Mouse (Mus musculus) c-Kit-positive CD71-positive TER-119-negative erythroid progenitor cells, embryonic 14.5 days (primary cell): ENCODE measurements at regions not wholly inside any gene's neighbourhood (a gene's known extent, or its start where the extent isn't known, plus 50 kb on each side); places are given as distances from the start of the nearest gene placed in this dataset.

Experiments
- DNase-seq: peaks from one replicate; pipeline ENCODE4 v3.0.0-alpha.2; 2013; ENCODE audit warnings: low read depth

DNA sequence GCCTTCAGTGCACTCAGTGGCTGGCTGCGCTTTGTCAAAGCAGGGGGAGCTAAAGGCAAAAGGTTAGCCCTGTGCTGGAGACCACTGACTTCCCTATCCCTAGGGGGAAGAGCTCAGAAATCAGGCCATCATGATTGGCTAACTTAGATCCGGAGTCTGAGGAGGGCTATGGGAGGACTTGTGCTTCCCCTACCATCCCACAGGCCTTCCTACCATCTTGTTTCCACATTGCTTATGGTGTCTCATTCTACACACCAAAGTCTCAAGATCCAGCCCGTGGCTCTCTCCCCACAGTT lies 72.9 kb upstream of the 1700024P04Rik start:
- no peak for DNase-seq

DNA sequence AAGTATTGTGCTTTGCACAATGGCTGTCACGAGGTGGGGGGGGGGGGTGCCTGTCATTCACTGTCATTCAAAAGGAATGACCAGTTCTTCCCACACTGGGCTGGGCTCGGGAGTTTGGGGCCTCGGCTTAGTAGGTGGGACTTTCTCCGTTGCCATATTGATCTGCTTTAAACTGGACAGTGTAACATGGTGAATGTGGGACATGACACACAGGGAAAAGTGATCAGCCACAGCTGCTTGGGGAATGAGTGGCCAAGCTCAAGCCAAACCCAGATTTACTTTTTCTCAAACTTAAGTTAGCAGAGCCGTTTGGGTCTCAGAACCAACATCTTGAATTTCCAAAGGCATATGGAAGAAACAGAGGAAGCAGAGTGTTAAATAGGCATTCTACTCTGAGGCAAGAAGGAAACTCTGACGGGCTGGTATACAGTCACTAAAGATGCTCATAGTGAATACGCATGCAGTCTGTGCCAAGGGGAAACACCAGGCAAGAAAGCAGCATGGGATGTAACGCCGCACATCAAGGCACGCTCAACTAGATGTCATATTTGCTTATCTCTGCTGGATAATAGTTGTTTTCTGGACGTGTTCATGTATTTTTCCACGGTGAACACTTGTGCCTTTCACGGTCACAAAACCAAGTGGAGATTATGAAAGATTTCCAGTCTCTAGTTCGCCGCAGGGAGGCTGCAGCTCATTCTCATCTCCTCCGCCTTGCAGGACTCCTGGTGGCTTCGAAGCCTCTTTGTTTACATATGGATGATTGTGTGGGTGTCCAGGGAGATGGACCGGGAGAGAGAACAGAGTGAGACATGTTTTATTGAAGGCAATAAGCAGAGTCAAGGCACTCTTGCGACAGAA lies 72.3 kb upstream of the 1700024P04Rik start:
- DNase-seq, result no peak

DNA sequence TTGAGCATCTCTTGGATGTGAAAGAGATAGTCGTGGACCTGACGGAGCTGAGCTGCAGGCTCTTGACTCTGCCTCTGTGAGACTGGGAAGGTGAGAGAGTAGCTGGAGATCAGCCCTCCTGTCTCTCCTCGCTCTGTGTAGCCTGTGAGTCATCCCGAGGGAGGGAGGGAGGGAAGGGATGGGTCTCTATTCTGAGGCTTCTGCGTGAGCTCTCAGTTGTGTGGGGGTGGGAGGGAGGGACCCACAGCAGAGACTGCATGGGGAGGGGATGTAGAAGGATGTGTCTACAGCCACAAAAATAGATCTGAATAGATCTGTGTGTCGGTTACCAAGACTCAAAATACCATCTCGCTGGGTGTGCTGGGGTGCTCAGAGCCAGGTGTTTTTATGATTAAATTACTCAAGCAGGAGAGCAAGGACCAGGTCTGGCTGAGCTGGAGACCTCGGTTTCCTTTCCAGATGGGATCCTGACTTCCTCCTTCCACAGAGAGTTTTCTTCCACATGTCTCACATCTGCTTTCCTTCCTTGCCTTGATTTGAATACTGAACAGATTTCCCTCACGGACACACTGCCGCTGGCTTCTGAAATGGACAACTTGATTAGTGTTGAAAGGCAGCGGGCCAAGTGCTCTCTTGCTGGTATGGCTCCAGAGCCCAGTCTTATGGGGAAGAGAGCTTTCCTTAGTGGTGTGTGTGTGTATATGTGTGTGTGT lies 71.4 kb upstream of the 1700024P04Rik start:
- DNase-seq, result no peak

DNA sequence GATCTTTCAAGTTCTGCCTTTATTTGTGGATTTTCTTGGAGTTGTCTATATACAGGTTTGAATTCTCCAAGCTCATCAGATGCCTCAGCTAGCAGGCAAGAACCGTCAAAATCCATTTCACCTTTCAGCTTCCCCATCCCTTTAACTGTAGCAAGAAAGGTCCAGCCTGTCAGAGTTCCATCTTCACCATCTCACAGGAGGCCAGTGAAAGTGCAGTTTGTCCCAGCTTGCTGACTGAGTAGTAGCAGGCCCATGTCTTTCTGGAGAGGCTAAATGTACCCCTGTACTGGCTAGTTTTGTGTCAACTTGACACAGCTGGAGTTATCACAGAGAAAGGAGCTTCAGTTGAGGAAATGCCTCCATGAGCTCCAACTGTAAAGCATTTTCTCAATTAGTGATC lies 67.7 kb upstream of the 1700024P04Rik start:
- no peak for DNase-seq

DNA sequence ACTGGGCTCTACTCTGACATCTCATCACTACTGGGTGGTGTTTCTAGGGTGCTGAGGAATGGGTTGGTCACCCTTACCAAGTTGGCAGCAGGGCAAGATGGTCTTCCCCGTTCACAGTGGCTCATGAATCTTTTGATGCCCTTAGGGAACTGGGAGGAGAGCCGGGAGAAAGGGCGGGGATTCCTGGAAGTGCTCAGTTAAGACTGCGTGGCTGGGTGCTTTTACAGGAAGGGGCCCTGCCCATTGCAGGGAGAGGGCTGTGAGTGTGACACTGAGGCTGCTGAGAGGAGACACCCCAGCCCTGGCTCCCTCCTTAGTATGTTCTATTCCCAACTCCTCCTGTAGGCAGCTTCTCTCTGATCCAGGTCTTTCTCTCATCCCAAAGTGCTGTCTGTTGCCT lies 65.3 kb upstream of the 1700024P04Rik start:
- DNase-seq, result no peak

DNA sequence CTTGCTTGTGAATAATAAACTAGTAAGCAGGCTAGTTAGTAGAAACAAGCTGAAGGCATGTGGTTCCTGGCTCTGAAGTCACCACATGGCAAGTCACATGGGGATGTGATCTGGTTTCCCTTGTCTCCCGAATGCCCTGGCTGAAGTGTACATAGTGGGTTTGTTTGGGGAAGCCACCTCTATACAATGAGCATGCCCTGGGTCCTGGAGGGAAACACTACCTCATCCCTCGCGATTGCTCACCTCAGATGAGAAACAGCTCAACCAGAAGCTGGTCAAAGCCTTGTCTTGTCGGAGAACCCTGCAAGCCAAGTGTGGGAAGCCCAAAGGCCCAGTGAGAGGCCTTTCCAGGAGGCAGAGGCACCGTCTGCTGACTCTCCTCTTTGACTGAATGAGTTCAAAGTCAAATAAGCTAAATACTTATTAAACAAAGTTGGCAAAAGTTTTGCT lies 64.3 kb upstream of the 1700024P04Rik start:
- no peak for DNase-seq

DNA sequence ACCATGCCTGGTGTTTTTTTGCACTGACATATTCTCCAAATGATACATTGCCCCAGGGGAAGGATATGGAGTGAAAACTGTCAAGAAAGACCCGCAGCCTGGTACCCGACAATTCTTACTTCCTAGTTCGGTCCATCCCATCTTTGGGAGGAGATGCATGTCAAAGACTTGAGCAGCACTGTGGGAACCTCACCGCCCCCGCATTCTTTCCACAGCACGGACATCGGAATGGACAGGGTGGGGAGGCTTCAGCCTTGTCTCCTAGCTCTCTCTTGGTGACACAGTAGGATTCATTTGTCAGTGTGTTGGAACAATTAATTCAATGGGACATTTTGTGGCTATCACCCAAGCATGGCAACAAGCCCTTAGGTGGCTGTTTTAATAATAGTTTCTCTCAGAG lies 62.9 kb upstream of the 1700024P04Rik start:
- DNase-seq, result no peak

DNA sequence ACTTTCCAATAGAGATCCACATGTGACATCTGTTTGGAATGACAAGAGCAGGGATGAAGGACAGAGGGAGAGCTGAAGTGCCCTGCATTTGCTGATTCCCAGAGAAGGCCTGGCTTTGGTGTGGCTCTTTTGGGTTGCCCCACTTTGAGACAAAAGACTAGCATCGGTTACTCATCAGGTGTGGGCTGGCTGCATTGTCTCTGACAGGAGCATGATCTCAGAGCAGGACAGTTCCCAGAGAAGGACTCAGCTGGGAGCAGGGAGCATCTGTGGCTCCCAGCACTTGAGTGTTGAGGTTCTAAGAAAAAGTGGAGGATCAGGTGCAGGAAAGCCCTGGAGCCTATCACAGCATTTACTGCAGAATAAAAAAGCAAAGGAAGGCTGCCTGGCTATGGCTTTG lies 62.4 kb upstream of the 1700024P04Rik start:
- DNase-seq, result no peak

DNA sequence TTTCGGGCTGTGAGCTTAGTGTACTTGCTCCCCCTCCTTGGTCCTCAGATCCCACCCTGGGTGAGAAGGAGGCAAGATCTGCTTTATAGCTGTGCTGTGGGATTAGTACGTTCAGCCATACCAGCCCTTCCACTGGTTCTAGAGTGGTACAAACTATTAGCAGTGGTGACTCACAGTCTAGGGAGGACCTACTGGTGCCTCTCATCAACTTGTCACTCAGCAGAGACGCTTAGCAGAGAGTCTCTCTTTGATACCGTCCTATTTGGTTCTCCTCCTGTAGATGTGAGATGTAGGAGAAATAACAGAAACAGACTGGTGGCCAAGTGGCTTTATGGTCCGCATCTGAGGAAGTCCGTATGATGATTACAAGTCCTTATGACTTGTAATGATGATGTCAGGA lies 57.7 kb upstream of the 1700024P04Rik start:
- DNase-seq, result no peak

DNA sequence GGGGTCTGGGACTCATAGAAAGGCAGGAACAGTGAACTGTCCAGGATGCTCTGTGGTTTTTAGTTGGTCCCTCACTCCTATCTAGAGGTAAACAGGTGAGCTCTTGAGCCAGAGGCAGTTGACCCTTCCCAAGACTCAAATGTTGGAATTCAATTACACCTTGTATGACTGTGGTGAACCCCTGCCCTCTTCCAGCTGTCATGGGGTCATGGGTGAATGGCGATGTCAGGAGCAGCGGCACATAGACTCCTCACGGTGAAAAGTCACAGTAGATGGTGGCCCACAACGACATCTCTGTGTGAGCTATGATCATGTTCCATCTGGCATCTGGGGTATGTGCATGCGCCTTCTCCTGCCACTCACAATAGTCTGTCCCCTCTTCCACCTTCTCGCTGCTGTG lies 56.9 kb upstream of the 1700024P04Rik start:
- no peak for DNase-seq

DNA sequence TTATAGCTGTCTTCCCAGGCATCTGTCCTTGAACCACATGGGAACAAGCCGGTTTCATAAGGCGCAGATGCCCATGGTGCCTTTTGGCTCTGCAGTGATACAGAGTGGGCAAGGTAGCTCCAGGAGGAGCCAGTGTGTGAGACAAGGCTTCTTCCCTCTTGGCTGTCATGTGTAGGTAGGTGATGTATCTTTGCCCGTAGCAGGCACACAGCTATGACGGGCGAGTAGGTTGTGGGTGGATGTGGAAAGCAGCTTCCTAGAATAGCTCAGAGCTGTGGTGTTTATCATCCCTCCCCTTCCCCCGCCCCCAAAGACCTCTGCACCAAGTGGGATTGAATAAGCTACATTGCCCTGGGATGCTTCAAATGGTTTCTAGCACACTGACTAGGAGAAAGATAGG lies 56.5 kb upstream of the 1700024P04Rik start:
- no peak for DNase-seq

DNA sequence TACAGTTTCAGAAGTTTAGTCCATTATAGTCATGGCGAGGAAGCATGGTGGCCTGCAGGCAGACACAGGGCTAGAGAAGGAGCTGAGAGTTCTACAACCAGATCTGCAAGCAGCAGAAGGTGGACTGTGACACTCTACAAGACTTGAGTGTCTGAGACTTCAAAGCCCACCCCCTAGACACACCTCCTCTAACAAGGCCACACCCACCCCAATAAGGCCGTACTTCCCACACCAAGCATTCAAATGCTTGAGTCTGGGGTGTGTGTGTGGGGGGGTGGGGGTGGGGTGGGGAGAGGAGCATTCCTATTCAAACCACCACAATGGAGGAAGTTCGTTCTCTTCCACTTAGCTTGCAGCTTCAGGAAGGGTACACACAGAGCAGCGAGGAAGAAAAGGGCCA lies 55.8 kb upstream of the 1700024P04Rik start:
- DNase-seq, result no peak

DNA sequence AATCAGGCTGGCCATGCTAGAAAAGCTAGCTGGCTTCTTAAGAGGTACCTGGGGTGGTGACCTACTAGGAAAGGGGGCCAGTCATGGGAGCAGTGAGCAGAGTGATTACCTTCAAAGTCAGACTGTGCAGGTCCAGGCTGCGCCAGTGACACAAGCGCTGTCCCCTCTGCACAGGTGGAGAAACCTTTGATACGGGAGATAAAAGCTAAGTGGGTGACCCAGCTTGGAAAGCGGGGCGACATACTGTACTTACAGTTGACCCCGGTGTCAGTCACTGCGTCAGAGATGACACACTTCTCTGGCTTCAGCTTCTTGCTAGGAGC lies 54.7 kb upstream of the 1700024P04Rik start:
- no peak for DNase-seq

DNA sequence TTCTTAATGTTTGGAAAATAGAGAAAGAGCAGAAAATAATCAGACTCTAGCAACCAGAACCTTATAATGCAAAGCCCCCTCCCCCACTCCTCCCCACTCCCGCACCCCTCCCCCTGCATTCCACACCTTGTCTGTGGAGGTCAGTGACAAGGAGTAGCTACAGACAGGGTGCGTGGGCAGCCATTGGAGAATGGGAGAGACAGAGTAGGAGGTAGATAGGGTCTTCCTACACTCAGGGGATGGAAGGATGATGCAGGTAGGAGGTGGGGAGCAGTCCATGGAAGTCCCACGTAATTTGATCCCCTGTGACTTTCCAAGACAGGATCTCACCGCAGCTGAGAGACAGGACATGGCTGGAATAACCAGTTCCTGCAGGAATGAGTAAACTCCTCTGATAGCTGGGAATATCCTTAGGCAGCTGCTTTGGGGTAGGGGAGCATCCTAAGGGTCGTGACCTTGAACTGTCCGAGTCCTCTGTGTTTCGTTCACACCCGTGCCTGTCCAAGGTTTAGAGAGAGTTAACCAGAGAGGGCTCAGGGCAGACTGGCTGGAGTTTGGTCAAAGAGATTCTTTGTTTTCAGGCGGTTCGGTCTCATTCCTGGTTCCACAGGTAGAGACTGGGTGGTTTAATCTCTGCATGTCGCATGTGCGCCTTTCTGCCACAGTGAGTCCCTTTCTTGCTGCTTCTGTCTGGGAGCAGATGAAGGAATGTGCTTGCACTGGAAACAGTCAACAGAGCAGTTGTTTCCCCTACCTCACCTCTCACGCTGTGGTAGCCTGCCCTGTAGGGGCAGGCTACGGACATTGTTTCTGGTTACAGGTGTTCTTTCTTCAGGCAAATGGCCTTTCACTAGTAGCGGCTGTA lies 54.1 kb upstream of the 1700024P04Rik start:
- no peak for DNase-seq

DNA sequence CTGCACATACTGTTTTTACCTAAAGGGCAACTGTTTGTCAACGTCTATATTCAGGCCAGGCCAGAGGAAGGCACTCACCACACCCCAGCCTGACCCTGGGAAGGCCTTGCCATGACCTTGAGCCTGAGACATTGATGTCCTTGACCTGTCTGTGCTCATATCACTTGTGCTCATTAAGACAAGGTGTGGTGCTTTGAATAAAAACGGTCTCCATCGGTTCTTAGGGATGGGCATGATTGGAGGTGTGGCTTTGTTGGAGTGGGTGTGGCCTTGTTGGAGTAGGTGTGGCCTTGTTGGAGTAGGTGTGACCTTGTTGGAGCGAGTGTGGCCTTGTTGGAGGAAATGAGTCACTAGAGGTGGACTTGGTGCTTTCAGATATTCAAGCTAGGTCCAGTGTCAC lies 52.8 kb upstream of the 1700024P04Rik start:
- DNase-seq, result no peak
